Mouse (Mus musculus): Measurements from ENCODE around the gene Mtfr2.

The Mtfr2 gene

GRCm38 (mm10) chr10:20347285-20348214, at the start of gene Mtfr2:
Gene Mtfr2 (plus strand): TSS chr10:20347770.
- in situ Hi-C loops (cut with MboI, MseI) = loop anchor here (10.0 kb wide), 1 partner anchor 957 kb away; no protein-coding TSS in a partner anchor

- in situ Hi-C loops (cut with MboI, MseI) = no loop called here
These were observed 49.2 kb upstream of the Mtfr2 start for GRCm38 (mm10) chr10:20298152-20298920.

- in situ Hi-C loops (cut with MboI, MseI) = no loop called here
These were observed 48.5 kb upstream of the Mtfr2 start for GRCm38 (mm10) chr10:20299114-20299513.

GRCm38 (mm10) chr10:20310969-20311769, 36.4 kb upstream of the Mtfr2 start:
- in situ Hi-C loops (cut with MboI, MseI) = no loop called here

- in situ Hi-C loops (cut with MboI, MseI) = no loop called here
These were observed 35.4 kb upstream of the Mtfr2 start, which contains the start of gene Bclaf1 for GRCm38 (mm10) chr10:20311918-20312735. Gene Bclaf1 (plus strand): TSS chr10:20312469.

- in situ Hi-C loops (cut with MboI, MseI) = no loop called here
These were observed 34.8 kb upstream of the Mtfr2 start for GRCm38 (mm10) chr10:20312736-20313301.

GRCm38 (mm10) chr10:20313447-20313846, 34.1 kb upstream of the Mtfr2 start:
- in situ Hi-C loops (cut with MboI, MseI) = no loop called here

GRCm38 (mm10) chr10:20313941-20314340, 33.6 kb upstream of the Mtfr2 start:
- in situ Hi-C loops (cut with MboI, MseI) = no loop called here

- in situ Hi-C loops (cut with MboI, MseI) = no loop called here
These were observed 32.8 kb upstream of the Mtfr2 start for GRCm38 (mm10) chr10:20314797-20315196.

- in situ Hi-C loops (cut with MboI, MseI) = no loop called here
These were observed 30.1 kb upstream of the Mtfr2 start for GRCm38 (mm10) chr10:20317466-20317865.

- in situ Hi-C loops (cut with MboI, MseI) = no loop called here
These were observed 21.3 kb upstream of the Mtfr2 start for GRCm38 (mm10) chr10:20326226-20326625.

- in situ Hi-C loops (cut with MboI, MseI) = no loop called here
These were observed 16.3 kb upstream of the Mtfr2 start for GRCm38 (mm10) chr10:20331262-20331661.

- in situ Hi-C loops (cut with MboI, MseI) = no loop called here
These were observed 9.7 kb upstream of the Mtfr2 start for GRCm38 (mm10) chr10:20337872-20338271.

GRCm38 (mm10) chr10:20345736-20346135, 1.8 kb upstream of the Mtfr2 start:
- in situ Hi-C loops (cut with MboI, MseI) = loop anchor here (10.0 kb wide), 1 partner anchor 959 kb away; no protein-coding TSS in a partner anchor

GRCm38 (mm10) chr10:20348894-20349293, 1.3 kb downstream of the Mtfr2 start:
- in situ Hi-C loops (cut with MboI, MseI) = loop anchor here (10.0 kb wide), 1 partner anchor 956 kb away; no protein-coding TSS in a partner anchor

- in situ Hi-C loops (cut with MboI, MseI) = no loop called here
These were observed 14.2 kb downstream of the Mtfr2 start for GRCm38 (mm10) chr10:20361542-20362449.

GRCm38 (mm10) chr10:20362450-20363118, 15.0 kb downstream of the Mtfr2 start:
- in situ Hi-C loops (cut with MboI, MseI) = no loop called here

- in situ Hi-C loops (cut with MboI, MseI) = no loop called here
These were observed 24.5 kb downstream of the Mtfr2 start for GRCm38 (mm10) chr10:20372046-20372445.

GRCm38 (mm10) chr10:20377621-20378020, 30.1 kb downstream of the Mtfr2 start:
- in situ Hi-C loops (cut with MboI, MseI) = no loop called here
